Mouse (Mus musculus): ENCODE measurements around the gene Zkscan16.

Gene Zkscan16

GRCm38 (mm10) chr4:58943420-58944205 lies at the start of gene Zkscan16:
TSS of gene Zkscan16 (plus strand) at chr4:58943628.
- DNase-seq (ENCODE audit: low spot score) = peak; percentile 74

- DNase-seq (ENCODE audit: low spot score) = no peak
Measured at GRCm38 (mm10) chr4:58894399-58894798, 49.0 kb upstream of the Zkscan16 start.

GRCm38 (mm10) chr4:58897436-58897835 lies 46.0 kb upstream of the Zkscan16 start:
- DNase-seq (ENCODE audit: low spot score) = no peak

- DNase-seq (ENCODE audit: low spot score) = no peak
Measured at GRCm38 (mm10) chr4:58898318-58898717, 45.1 kb upstream of the Zkscan16 start.

- DNase-seq (ENCODE audit: low spot score) = no peak
Measured at GRCm38 (mm10) chr4:58907453-58907852, 36.0 kb upstream of the Zkscan16 start.

GRCm38 (mm10) chr4:58910175-58911068 lies 33.0 kb upstream of the Zkscan16 start:
- DNase-seq (ENCODE audit: low spot score) = no peak

- DNase-seq (ENCODE audit: low spot score) = peak; percentile 52
Measured at GRCm38 (mm10) chr4:58911069-58911830, 32.2 kb upstream of the Zkscan16 start.

GRCm38 (mm10) chr4:58911831-58912628 lies 31.4 kb upstream of the Zkscan16 start:
- DNase-seq (ENCODE audit: low spot score) = peak; percentile 77

- DNase-seq (ENCODE audit: low spot score) = no peak
Measured at GRCm38 (mm10) chr4:58912629-58913335, 30.6 kb upstream of the Zkscan16 start, which contains the start of gene Ecpas. TSS of gene Ecpas (minus strand) at chr4:58912749.

GRCm38 (mm10) chr4:58913336-58914026 lies 29.9 kb upstream of the Zkscan16 start:
- DNase-seq (ENCODE audit: low spot score) = no peak

GRCm38 (mm10) chr4:58915081-58915826 lies 28.2 kb upstream of the Zkscan16 start:
- no peak for DNase-seq (ENCODE audit: low spot score)

- DNase-seq (ENCODE audit: low spot score) = no peak
Measured at GRCm38 (mm10) chr4:58923933-58924332, 19.5 kb upstream of the Zkscan16 start.

GRCm38 (mm10) chr4:58925664-58926063 lies 17.8 kb upstream of the Zkscan16 start:
- no peak for DNase-seq (ENCODE audit: low spot score)

- no peak for DNase-seq (ENCODE audit: low spot score)
Measured at GRCm38 (mm10) chr4:58926120-58926519, 17.3 kb upstream of the Zkscan16 start.

- DNase-seq (ENCODE audit: low spot score) = no peak
Measured at GRCm38 (mm10) chr4:58927661-58928060, 15.8 kb upstream of the Zkscan16 start.

- no peak for DNase-seq (ENCODE audit: low spot score)
Measured at GRCm38 (mm10) chr4:58932541-58932940, 10.9 kb upstream of the Zkscan16 start.

- no peak for DNase-seq (ENCODE audit: low spot score)
Measured at GRCm38 (mm10) chr4:58934308-58934707, 9.1 kb upstream of the Zkscan16 start.

GRCm38 (mm10) chr4:58934746-58935476 lies 8.5 kb upstream of the Zkscan16 start:
- DNase-seq (ENCODE audit: low spot score) = no peak

- no peak for DNase-seq (ENCODE audit: low spot score)
Measured at GRCm38 (mm10) chr4:58935846-58936245, 7.6 kb upstream of the Zkscan16 start.
